Mouse (Mus musculus): ENCODE results near the gene Gpm6b.

DNA sequence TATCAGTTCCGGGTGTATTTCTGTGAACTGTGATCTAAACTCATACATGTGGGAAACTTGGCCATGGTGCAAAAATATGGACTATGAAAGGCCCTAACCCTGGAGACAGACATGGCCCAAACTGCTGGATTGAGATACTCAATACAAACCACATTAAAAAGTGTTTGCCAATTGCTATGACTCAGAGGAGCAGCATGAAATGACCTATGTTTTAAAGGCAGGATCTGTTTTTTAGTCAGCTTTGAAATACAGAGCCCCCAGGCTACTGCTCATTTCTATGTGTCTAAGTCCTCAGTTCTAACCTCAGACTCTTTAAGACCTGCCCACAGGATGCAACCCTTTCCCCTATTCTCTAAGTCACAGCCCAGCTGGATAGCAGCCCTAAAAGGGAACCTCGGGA is 2.6 kb upstream of the Gpm6b start:
- no peak for TF ChIP-seq CTCF (IDR thresholded peaks at IDR 0.05)
- no peak for TF ChIP-seq EP300 (IDR thresholded peaks at IDR 0.05; ENCODE audit: insufficient read depth, low read depth, low read length)
